Mouse (Mus musculus) embryonic stem cell, embryonic (primary cell): Measurements from ENCODE around the gene Il1f10.

Source experiments
- CTCF ChIA-PET, 4 experiments: fragments of 300-600 bp in 2 of 4; fragments of 350-600 bp in 2 of 4; sonication (Branson Sonifier 250); formaldehyde crosslinking; loops; one replicate each; lab custom pipeline; 2022; ENCODE audit warnings: inconsistent platforms in 2 of 4; lab: Charles Lee
- POLR2A ChIA-PET, 4 experiments: fragments of 300-600 bp in 2 of 4; fragments of 350-600 bp in 2 of 4; sonication (Branson Sonifier 250); formaldehyde crosslinking; loops; one replicate each; lab custom pipeline; 2022; ENCODE audit warnings: antibody characterized with exemption in 4 of 4, inconsistent platforms in 1 of 4; lab: Charles Lee

The Il1f10 gene

DNA sequence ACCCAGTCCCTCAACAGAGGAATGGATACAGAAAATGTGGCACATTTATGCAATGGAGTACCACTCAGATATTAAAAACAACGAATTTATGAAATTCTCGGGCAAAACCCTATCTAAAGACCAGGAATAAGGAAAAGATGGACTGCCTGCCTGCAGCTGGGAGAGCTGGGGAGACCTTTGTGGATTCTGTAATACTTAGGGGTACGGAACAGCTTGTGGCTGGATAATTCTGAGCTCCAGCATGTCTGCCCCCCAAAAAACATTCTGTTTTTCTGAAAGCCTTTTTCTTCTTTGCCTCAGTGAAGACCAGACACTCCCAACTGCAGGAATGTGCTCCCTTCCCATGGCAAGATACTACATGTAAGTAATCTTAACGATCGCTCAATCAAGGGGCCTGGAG, at the start of gene Il1f10:
Gene Il1f10 (plus strand): TSS at position 301 of the 400 bp plus-strand sequence.
- CTCF ChIA-PET, result no interaction called here
- POLR2A ChIA-PET, result no interaction called here

- ChIA-PET POLR2A (no interaction called here), CTCF (no interaction called here)
These were observed 23.5 kb upstream of the Il1f10 start for GRCm38 (mm10) chr2:24267503-24267902.

- ChIA-PET CTCF (no interaction called here), POLR2A (no interaction called here)
These were observed 17.4 kb upstream of the Il1f10 start for GRCm38 (mm10) chr2:24273619-24274018.

- ChIA-PET CTCF (no interaction called here), POLR2A (no interaction called here)
These were observed 15.8 kb upstream of the Il1f10 start for GRCm38 (mm10) chr2:24275146-24275545.

GRCm38 (mm10) chr2:24276654-24277053, 14.3 kb upstream of the Il1f10 start, which contains the start of gene Il1f5:
TSS of gene Il1f5 (plus strand) at chr2:24276954.
- CTCF ChIA-PET, result interaction anchor here in 1 of 4 experiments (1.3 kb wide), 1 partner anchor 20 kb away, joined by 3 read pairs; no protein-coding TSS in a partner anchor
- POLR2A ChIA-PET, result no interaction called here

- POLR2A ChIA-PET, result no interaction called here
- CTCF ChIA-PET, result interaction anchor here in 3 of 4 experiments (0.6 kb wide), 3 partner anchors 117 to 980 kb away, joined by 3 read pairs; no protein-coding TSS in a partner anchor
These were observed 3.6 kb downstream of the Il1f10 start for GRCm38 (mm10) chr2:24294616-24295015.

DNA sequence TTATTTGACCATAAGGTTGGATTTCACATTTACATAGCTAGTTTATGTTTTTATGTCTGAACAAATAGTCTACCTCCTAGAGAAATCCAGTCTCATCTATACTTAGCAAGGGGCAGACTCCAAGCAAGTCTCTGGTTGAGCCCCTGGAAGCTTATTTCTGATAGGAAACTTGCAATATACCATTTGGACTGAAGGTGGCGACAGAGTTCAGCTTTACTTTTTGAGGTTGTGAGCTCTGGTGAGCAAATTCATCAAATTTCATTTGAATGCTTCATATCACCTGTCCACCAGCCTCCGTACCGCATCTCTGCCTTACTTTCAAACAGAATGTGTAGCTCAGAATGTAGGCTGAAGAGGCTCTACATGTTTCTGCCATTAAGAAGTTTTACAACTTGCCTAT, 5.8 kb downstream of the Il1f10 start:
- POLR2A ChIA-PET, result interaction anchor here in 1 of 4 experiments (0.7 to 1.2 kb wide), 2 partner anchors 9 to 109 kb away, joined by 3 read pairs; no protein-coding TSS in a partner anchor
- CTCF ChIA-PET, result interaction anchor here (0.5 to 2.2 kb wide), 49 partner anchors 8 to 789 kb away, joined by 3 to 28 read pairs (median 3); no protein-coding TSS in a partner anchor

- CTCF ChIA-PET, result interaction anchor here in 1 of 4 experiments (0.6 kb wide), 1 partner anchor 601 kb away, joined by 5 read pairs; no protein-coding TSS in a partner anchor
- POLR2A ChIA-PET, result no interaction called here
These were observed 20.5 kb downstream of the Il1f10 start for GRCm38 (mm10) chr2:24311302-24312001.

- ChIA-PET POLR2A (no interaction called here), CTCF (interaction anchor here in 1 of 4 experiments (0.6 to 2.3 kb wide), 2 partner anchors 20 to 190 kb away, joined by 3 to 6 read pairs; no protein-coding TSS in a partner anchor)
These were observed 25.9 kb downstream of the Il1f10 start for GRCm38 (mm10) chr2:24316919-24317318.

- ChIA-PET CTCF (interaction anchor here in 3 of 4 experiments (1.1 to 2.3 kb wide), 3 partner anchors 21 kb away, joined by 3 to 6 read pairs (median 4); no protein-coding TSS in a partner anchor), POLR2A (no interaction called here)
These were observed 27.1 kb downstream of the Il1f10 start for GRCm38 (mm10) chr2:24317919-24318598.

DNA sequence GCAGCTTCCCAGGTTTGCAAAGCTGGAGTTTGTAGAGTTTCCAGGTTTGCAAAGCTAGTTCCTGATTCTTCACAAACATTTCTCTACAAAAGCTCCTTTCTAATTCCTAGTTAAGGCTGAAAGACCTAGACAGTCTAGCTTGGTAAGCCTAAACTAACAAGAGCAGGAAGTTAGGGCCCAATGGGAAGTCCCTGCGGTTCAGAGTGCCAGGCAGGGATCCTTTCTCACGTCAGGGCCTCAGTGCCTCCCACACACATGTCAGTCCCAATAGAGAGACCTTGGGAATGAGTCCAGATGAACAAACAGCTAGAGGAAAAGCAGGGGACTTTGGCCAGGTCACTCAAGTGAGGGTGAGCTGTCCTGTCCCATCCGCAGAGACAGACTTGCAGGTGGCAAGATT, 44.3 kb downstream of the Il1f10 start:
- ChIA-PET CTCF (interaction anchor here in 1 of 4 experiments (1.3 kb wide), 1 partner anchor 155 kb away, joined by 3 read pairs; no protein-coding TSS in a partner anchor), POLR2A (no interaction called here)

DNA sequence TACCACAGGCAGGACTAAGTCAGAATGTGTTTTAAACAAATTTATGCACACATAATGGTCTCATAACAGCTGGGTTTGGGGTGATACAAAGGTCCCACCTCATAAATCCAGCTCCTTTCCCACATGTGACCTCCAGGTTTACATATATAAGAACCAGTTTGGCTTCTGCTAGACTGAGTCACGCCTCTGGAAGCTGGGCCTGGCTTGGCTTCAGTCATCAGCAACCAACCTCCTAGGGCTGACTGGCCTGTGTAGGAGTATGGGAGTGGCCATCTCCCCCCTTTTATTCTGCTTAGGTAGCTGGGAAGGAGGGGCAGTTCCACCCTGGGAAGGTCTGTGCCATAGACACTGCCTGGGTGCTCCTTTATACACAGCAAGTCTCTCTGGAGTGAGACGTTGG, 45.5 kb downstream of the Il1f10 start, which contains the start of gene Il1rn:
Gene Il1rn (plus strand): TSS at position 309 of the 400 bp plus-strand sequence.
- ChIA-PET CTCF (interaction anchor here in 1 of 4 experiments (1.3 kb wide), 1 partner anchor 154 kb away, joined by 3 read pairs; no protein-coding TSS in a partner anchor), POLR2A (interaction anchor here in 1 of 4 experiments (0.7 kb wide), 1 partner anchor 110 kb away, joined by 3 read pairs; no protein-coding TSS in a partner anchor)

DNA sequence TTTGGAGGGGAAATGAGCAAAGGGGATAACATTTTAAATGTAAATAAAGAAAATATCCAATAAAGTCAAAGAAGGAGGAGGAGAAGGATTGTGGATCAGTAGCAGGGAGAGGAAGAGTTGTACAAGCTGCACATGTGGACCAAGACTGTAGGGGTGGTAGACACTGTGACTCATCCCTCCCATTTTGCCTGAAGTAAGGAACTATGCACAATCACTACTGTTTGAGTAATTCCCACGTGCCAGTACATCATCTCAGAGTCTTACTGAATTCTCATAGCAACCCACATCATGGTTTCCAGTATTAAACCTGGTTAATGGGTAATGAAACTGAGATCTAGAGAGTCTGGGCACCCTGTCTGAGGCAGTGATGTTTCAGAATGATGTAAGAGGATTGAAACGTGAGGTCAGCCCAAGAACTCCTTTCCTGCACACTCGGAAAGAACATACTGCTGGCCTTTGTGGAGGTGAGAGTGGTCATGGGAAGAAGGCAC, 50.4 kb downstream of the Il1f10 start:
- ChIA-PET CTCF (no interaction called here), POLR2A (no interaction called here)
